Mouse (Mus musculus) olfactory bulb, adult 2 months (tissue): ENCODE measurements around the gene Gm10401.

Source experiments
- CTCF ChIP-seq: fragments of 200-500 bp; IDR thresholded peaks from 2 replicates; pipeline ENCODE4 v1.5.1; 2012; ENCODE audit warnings: low read depth, mild to moderate bottlenecking, low read length, moderate library complexity; ENCODE audit not compliant: insufficient read depth
- POLR2A ChIP-seq: fragments of 200-500 bp; IDR thresholded peaks from 2 replicates; pipeline ENCODE4 v1.6.1; 2012; ENCODE audit warnings: mild to moderate bottlenecking, low read depth, low read length, moderate library complexity; ENCODE audit not compliant: insufficient read depth

DNA sequence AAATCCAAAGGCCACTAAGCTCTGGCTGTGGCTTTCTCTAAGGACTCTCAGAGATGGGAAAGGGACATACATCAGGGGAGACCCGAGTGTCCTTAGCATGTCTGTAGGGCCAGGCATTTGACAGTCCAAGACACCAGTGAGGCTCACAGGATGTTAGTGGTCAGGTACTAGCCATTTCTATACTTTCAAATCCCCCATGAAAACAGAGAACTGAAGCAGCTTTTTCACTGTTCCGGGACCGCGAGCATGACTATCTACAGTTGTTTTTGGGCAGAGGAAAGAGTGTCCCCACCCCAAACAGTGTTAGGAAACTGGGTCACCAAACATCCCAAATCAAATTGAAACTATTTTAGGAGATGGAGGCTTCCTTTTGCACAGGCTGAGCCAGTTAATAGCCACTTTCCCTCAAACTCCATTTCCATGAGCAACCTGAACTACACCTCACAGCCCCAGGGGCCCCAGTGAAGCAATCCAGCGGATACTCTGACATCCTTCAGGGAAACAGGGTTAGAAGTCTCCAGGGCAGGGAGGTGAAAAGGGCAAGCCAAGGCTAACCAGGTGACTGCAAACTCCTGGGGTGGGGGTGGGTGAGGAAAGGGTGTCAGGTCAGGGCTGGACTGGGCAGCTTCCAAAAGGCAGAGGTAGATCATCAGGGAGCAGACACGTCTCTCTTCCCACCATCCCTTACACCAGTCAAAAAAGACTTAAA is 35.4 kb upstream of the Gm10401 start:
- TF ChIP-seq POLR2A, result no peak
- no peak for TF ChIP-seq CTCF
